Mouse (Mus musculus): ENCODE data around the gene Strn3.
"Not testable (repeated sequence)": the region's sequence is repeated elsewhere in the genome, so short reads cannot be mapped to it uniquely, and the experiment has no call there.

Strn3 gene

GRCm38 (mm10) chr12:51693419-51693818 lies 1.7 kb upstream of the Strn3 start:
- DNase-seq (ENCODE audit: low spot score in 2 of 2): no peak

- DNase-seq (ENCODE audit: low spot score in 2 of 2): not testable (repeated sequence)
Observed at GRCm38 (mm10) chr12:51692870-51693269, 1.2 kb upstream of the Strn3 start.

GRCm38 (mm10) chr12:51690893-51691844 lies 528 bp downstream of the Strn3 start, which contains the start of gene Ap4s1:
Gene Ap4s1, plus strand, starts transcription at chr12:51691033.
- DNase-seq (ENCODE audit: low spot score in 2 of 2): peak; percentile 58 to 59

- DNase-seq (ENCODE audit: low spot score in 2 of 2): no peak
Observed at GRCm38 (mm10) chr12:51688546-51688945, 3.2 kb downstream of the Strn3 start.

- DNase-seq (ENCODE audit: low spot score in 2 of 2): no peak
Observed at GRCm38 (mm10) chr12:51678844-51679243, 12.9 kb downstream of the Strn3 start.

- DNase-seq (ENCODE audit: low spot score in 2 of 2): no peak
Observed at GRCm38 (mm10) chr12:51676442-51676841, 15.3 kb downstream of the Strn3 start.

- no peak for DNase-seq (ENCODE audit: low spot score in 2 of 2)
Observed at GRCm38 (mm10) chr12:51673270-51673669, 18.4 kb downstream of the Strn3 start.

- DNase-seq (ENCODE audit: low spot score in 2 of 2): no peak
Observed at GRCm38 (mm10) chr12:51671231-51671891, 20.3 kb downstream of the Strn3 start.

GRCm38 (mm10) chr12:51666708-51667430 lies 24.8 kb downstream of the Strn3 start:
- no peak for DNase-seq (ENCODE audit: low spot score in 2 of 2)

- no peak for DNase-seq (ENCODE audit: low spot score in 2 of 2)
Observed at GRCm38 (mm10) chr12:51663908-51664307, 27.8 kb downstream of the Strn3 start.

GRCm38 (mm10) chr12:51663011-51663410 lies 28.7 kb downstream of the Strn3 start:
- DNase-seq (ENCODE audit: low spot score in 2 of 2): no peak

GRCm38 (mm10) chr12:51655944-51656465 lies 35.7 kb downstream of the Strn3 start:
- no peak for DNase-seq (ENCODE audit: low spot score in 2 of 2)

- DNase-seq (ENCODE audit: low spot score in 2 of 2): not testable (repeated sequence)
Observed at GRCm38 (mm10) chr12:51649401-51649800, 42.3 kb downstream of the Strn3 start.

- DNase-seq (ENCODE audit: low spot score in 2 of 2): no peak
Observed at GRCm38 (mm10) chr12:51641871-51642270, 49.8 kb downstream of the Strn3 start.

- no peak for DNase-seq (ENCODE audit: low spot score in 2 of 2)
Observed at GRCm38 (mm10) chr12:51636689-51637470, 54.8 kb downstream of the Strn3 start.

- no peak for DNase-seq (ENCODE audit: low spot score in 2 of 2)
Observed at GRCm38 (mm10) chr12:51636260-51636659, 55.4 kb downstream of the Strn3 start.

GRCm38 (mm10) chr12:51633481-51633880 lies 58.2 kb downstream of the Strn3 start:
- no peak for DNase-seq (ENCODE audit: low spot score in 2 of 2)

- DNase-seq (ENCODE audit: low spot score in 2 of 2): no peak
Observed at GRCm38 (mm10) chr12:51623366-51623694, 68.4 kb downstream of the Strn3 start.

- no peak for DNase-seq (ENCODE audit: low spot score in 2 of 2)
Observed at GRCm38 (mm10) chr12:51622670-51623365, 68.9 kb downstream of the Strn3 start.

- no peak for DNase-seq (ENCODE audit: low spot score in 2 of 2)
Observed at GRCm38 (mm10) chr12:51621161-51621560, 70.5 kb downstream of the Strn3 start.

GRCm38 (mm10) chr12:51620572-51620971 lies 71.1 kb downstream of the Strn3 start:
- no peak for DNase-seq (ENCODE audit: low spot score in 2 of 2)
